Mouse (Mus musculus): ENCODE data around the gene Atn1. TPM values are rescaled to one million over a fixed set of nuclear protein-coding genes. Genes with fewer than 3 reads are reported as not detected.

The Atn1 gene
- 6.9 TPM in 2 replicates for polyA plus RNA-seq (2015; fragmentation: Nextera tagmentation; extraction: Ambion mirVana)

DNA sequence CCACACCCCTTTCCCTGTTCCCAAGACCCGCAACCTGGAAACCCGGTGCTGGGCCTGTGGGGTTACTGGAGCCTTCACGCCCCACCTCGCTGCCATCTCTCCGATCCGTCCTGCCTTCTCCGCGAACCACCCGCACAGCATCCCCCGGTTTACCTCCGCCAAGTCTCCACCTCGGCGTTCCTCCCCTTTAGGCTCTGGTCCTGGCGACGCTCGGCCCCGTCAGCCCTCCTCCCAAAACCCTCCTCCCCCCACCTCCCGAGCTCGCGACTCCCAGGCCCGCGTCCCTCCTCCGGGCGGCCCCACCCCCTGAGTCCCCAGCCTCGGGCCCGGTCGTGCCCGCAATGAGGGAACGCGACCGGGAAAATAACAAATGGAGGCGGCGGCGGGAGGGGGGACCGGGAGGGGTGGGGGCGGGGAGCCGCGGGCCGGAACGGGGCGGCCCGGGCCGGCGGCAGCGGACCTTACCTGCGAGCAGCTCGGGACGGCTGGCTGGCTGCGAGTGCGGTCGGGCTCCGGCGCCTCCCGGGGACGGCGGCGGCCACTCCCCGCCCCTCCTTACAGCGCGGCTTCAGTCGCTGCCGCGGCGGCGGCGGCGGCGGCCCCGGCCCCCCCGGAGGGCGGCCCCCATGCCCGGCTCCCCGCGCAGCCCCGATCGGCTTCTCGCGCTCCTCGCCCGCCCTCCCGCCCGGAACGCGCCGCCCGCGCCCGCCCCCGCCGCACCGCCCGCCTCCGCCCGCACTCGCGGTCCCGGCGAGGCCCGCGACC, at the start of gene Atn1, which contains the start of gene Gm45234:
Gene Atn1 (minus strand): TSS at position 694 of the 765 bp plus-strand sequence.
Gene Gm45234 (minus strand): TSS at position 191 of the 765 bp plus-strand sequence.

DNA sequence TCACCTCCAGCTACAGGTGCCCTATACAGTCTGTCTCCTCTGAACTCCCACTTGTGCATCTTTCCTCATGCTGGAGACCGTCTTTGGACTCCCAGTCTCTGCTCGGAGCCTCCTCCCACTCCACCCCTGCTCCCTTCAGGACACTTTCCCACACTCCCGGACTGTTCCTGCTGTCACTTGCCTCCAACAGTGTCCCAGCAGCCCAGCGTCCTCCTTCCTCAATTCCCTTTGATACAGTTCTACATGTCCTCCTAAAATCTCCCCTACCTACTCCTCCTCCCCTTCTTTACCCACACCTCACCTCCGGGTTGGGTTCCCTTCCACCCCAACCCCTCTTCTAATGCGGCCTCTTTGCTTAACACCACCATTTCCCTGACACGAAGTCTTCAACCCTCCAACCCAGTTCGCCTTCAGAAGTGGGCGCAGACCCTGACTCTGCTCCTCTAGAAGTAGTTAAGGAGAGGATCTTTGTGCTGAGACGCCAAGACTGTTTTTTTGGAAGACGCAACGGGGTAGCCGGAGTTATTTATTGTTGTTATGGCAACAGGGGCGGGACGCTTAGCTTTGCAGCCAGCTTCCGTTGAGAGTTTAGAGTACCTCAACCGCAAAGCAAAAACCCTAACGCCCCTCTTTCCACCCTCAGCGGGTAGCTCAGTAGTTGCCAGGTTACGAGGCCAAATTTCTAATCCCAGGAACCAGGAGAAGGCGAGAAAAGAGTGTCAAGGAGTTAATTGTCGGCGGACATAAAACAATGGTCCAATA, 23.1 kb upstream of the Atn1 start, which contains the start of gene Lrrc23:
Gene Lrrc23 (minus strand): TSS at position 506 of the 762 bp plus-strand sequence.

DNA sequence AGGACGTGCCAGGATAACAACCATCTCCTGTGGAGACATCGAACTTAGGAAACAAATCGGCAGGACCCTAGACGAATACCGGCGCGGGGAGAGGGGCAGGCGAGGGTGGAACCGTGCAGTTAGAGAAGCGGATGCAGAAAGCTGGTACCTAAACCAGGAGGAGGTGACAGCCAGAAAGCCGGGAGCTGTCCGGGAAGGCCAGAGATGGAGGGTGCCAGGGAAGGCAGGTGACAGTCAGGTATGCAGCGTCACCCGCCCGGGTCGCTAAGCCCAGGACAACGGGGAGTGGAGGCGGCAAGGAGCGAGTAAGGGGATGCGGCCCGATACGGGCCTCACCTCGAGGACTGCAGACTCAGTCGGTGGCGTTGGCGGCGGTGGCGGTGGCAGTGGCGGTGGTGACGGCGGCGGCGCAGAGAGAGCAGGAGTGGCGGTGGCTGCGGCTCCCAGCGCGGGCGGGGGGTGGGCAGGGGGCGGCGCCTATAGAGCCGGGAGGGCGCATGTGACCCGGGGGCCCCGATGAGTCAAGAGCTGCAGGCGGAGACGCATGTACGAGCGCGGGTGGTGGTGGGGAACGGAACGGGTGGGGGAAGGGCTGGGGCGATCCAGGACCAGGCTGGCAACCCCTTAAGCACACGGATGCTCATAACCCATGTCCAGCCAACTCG, 12.9 kb upstream of the Atn1 start, which contains the start of gene Eno2:
Gene Eno2 (minus strand): TSS at position 573 of the 665 bp plus-strand sequence.

DNA sequence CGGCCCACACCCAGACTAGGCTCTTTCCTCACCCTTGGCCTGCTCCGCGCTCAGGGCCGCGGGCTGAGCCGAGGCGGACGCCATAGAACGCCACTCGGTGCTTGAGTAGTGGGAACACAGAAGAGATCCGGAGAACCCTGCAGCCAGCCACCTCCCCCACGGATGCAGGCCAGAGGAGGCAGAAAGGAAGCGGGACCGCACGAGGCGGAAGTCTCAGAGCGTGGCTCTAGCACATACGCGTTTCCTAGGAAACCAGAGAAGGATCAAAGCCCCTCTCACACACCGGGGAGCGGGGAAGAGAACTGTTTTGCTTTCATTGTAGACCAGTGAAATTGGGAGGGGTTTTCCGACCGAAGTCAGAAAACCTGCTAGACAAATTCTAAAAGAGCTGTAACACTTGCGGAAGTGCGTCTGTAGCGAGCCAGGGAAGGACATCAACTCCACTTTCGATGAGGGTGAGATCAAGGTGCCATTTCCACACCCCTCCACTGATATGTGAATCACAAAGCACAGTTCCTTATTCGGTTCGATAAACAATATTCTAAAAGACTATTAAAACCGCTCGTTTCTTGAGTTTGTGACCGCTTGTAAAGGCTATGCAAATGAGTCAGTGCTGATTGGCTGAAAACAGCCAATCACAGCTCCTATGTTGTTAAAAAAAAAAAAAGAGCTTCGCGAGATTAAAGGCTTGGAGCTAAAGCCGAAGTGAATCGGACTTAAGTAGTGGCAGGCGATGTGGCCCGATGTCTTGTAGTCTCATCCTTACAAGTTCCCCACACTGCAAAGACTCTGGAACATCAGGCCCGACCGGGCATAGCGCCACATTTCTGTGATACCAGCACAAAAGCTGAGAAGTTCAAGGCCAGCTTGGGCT, 15.2 kb downstream of the Atn1 start, which contains the start of gene Grcc10:
Gene Grcc10 (minus strand): TSS at position 487 of the 874 bp plus-strand sequence.

DNA sequence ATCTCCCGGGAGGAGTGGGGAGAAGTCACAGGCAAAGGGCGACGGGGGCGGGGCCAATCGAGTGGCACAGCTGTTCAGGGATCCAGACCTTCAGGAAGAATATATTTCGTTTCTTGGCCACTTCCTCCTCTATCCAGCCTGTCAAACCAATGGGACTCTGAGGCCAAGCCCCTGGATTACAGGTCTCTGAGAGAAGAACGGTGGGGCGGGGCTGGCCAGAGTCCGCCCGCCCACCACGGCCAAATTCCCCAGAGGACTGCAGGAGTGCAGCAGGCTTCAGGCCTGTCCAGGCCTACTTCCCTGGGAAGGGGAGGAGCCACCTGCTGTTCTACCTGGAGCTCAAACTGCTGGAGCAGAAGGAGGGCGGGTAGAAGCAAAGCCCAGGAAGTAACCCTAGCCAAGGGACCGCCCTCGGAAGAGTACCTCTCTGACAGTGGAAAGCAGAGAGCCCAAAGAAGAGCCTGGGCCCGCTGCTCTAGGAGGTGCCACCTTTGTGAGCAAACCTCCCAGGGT, 17.8 kb downstream of the Atn1 start, which contains the start of gene Ptpn6:
Gene Ptpn6 (minus strand): TSS at position 204 of the 513 bp plus-strand sequence.

DNA sequence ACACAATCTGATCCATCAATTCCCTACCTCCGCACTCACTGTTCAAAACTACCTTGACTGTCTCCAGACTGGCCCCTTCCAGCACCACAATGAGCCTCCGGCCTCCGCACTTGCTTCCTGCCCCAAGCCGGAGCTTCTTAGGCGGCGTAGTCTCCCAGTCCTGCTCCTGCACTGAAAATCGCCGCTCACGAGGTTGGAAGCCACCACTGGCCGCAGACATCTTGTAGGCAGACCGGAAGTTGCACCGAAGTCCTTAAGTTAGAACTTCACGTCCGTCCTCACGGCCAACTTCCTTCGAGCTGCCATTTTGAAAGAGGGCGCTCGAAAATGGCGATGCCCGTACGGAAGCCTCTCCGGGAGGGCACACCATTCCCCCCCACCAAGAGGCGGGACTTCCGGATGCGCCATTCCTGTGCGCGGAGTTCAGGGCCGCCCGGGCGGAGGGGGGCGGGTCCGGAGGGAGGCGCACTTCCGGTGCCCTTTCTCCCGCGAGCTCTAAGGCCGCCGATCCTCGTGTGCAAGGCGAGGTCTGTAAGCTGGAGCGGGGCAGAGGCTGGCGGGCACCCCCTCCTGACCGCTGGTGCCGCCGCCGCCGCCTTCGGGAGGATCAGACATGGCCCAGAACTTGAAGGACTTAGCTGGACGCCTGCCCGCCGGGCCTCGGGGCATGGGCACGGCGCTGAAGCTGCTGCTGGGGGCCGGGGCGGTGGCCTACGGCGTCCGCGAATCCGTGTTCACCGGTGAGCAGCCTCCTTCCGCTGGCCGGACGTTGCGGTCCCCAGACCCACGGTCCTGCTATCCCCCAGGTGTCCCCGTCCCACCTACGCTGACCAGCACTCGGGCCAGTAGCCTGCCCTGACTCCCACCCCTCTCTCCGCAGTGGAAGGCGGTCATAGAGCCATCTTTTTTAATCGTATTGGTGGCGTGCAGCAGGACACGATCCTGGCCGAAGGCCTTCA, 44.2 kb downstream of the Atn1 start, which contains the start of the genes Emg1 and Phb2:
Gene Emg1 (minus strand): TSS at position 355 of the 959 bp plus-strand sequence.
Gene Phb2 (plus strand): TSS at position 513 of the 959 bp plus-strand sequence.

MicroRNA genes within 50 kb of the gene (microRNA counts, 519-probe panel; counts per million panel counts)
- 296 counts per million, percentile 58 among the panel's probes with 10 or more counts for microRNA mmu-miR-141
- microRNA mmu-miR-200c, result 296 counts per million, percentile 58 among the panel's probes with 10 or more counts

Small RNA genes lying within 50 kb of the gene (microRNA-seq; reads per million reads assigned to microRNA genes)
- gene Mir141 (1.9 to 3.3 reads per million in 2 experiments), gene Mir200c (13.3 to 13.8 reads per million in 2 experiments)

Other genes starting within 250 kb of the Atn1 start
- 11.6 and 13.0 TPM in 2 replicates for gene C1ra, start 244.1 kb downstream of the Atn1 start, polyA plus RNA-seq (2015; fragmentation: Nextera tagmentation; extraction: Ambion mirVana)
- 23.2 and 25.6 TPM in 2 replicates for gene C1s1, start 214.2 kb downstream of the Atn1 start, polyA plus RNA-seq (2015; fragmentation: Nextera tagmentation; extraction: Ambion mirVana)
- gene C1rb, start 186.2 kb downstream of the Atn1 start, polyA plus RNA-seq (2015; fragmentation: Nextera tagmentation; extraction: Ambion mirVana), result not detected in 2 replicates
- 0.12 TPM in 1 of 2 replicates, not detected in the other for gene C1s2, start 120.4 kb downstream of the Atn1 start, polyA plus RNA-seq (2015; fragmentation: Nextera tagmentation; extraction: Ambion mirVana)
- 70.4 and 70.6 TPM in 2 replicates for gene Lpcat3, start 93.5 kb downstream of the Atn1 start, polyA plus RNA-seq (2015; fragmentation: Nextera tagmentation; extraction: Ambion mirVana)
- gene Emg1, start 44.3 kb downstream of the Atn1 start, polyA plus RNA-seq (2015; fragmentation: Nextera tagmentation; extraction: Ambion mirVana), result 114 and 121 TPM in 2 replicates
- gene Phb2, start 44.2 kb downstream of the Atn1 start, polyA plus RNA-seq (2015; fragmentation: Nextera tagmentation; extraction: Ambion mirVana), result 334 and 346 TPM in 2 replicates
- 6.7 and 11.0 TPM in 2 replicates for gene Ptpn6, start 17.8 kb downstream of the Atn1 start, polyA plus RNA-seq (2015; fragmentation: Nextera tagmentation; extraction: Ambion mirVana)
- 290 and 323 TPM in 2 replicates for gene Grcc10, start 15.2 kb downstream of the Atn1 start, polyA plus RNA-seq (2015; fragmentation: Nextera tagmentation; extraction: Ambion mirVana)
- not detected in 2 replicates for gene Gm45234, start 503 bp downstream of the Atn1 start, polyA plus RNA-seq (2015; fragmentation: Nextera tagmentation; extraction: Ambion mirVana)
- gene Eno2, start 13.1 kb upstream of the Atn1 start, polyA plus RNA-seq (2015; fragmentation: Nextera tagmentation; extraction: Ambion mirVana), result 2.5 and 3.6 TPM in 2 replicates
- gene Lrrc23, start 23.2 kb upstream of the Atn1 start, polyA plus RNA-seq (2015; fragmentation: Nextera tagmentation; extraction: Ambion mirVana), result 0.21 TPM in 1 of 2 replicates, not detected in the other
- 18.9 and 21.0 TPM in 2 replicates for gene Spsb2, start 52.1 kb upstream of the Atn1 start, polyA plus RNA-seq (2015; fragmentation: Nextera tagmentation; extraction: Ambion mirVana)
- gene Tpi1, start 57.8 kb upstream of the Atn1 start, polyA plus RNA-seq (2015; fragmentation: Nextera tagmentation; extraction: Ambion mirVana), result 2,607 and 2,784 TPM in 2 replicates
- gene Usp5, start 73.0 kb upstream of the Atn1 start, polyA plus RNA-seq (2015; fragmentation: Nextera tagmentation; extraction: Ambion mirVana), result 54.6 and 59.3 TPM in 2 replicates
- 38.3 and 39.3 TPM in 2 replicates for gene Cdca3, start 73.0 kb upstream of the Atn1 start, polyA plus RNA-seq (2015; fragmentation: Nextera tagmentation; extraction: Ambion mirVana)
- 5.0 and 6.0 TPM in 2 replicates for gene Gnb3, start 83.8 kb upstream of the Atn1 start, polyA plus RNA-seq (2015; fragmentation: Nextera tagmentation; extraction: Ambion mirVana)
- gene P3h3, start 101.2 kb upstream of the Atn1 start, polyA plus RNA-seq (2015; fragmentation: Nextera tagmentation; extraction: Ambion mirVana), result 13.6 and 16.0 TPM in 2 replicates
- 0.35 and 0.68 TPM in 2 replicates for gene Gpr162, start 107.5 kb upstream of the Atn1 start, polyA plus RNA-seq (2015; fragmentation: Nextera tagmentation; extraction: Ambion mirVana)
- gene Cd4, start 131.7 kb upstream of the Atn1 start, polyA plus RNA-seq (2015; fragmentation: Nextera tagmentation; extraction: Ambion mirVana), result 0.40 and 0.52 TPM in 2 replicates
- 0.87 and 1.0 TPM in 2 replicates for gene Lag3, start 155.2 kb upstream of the Atn1 start, polyA plus RNA-seq (2015; fragmentation: Nextera tagmentation; extraction: Ambion mirVana)
- gene Ptms, start 163.6 kb upstream of the Atn1 start, polyA plus RNA-seq (2015; fragmentation: Nextera tagmentation; extraction: Ambion mirVana), result 182 and 227 TPM in 2 replicates
- gene Mlf2, start 174.9 kb upstream of the Atn1 start, polyA plus RNA-seq (2015; fragmentation: Nextera tagmentation; extraction: Ambion mirVana), result 275 and 312 TPM in 2 replicates
- 106 and 117 TPM in 2 replicates for gene Cops7a, start 209.0 kb upstream of the Atn1 start, polyA plus RNA-seq (2015; fragmentation: Nextera tagmentation; extraction: Ambion mirVana)
- 0.21 and 0.58 TPM in 2 replicates for gene Pianp, start 240.2 kb upstream of the Atn1 start, polyA plus RNA-seq (2015; fragmentation: Nextera tagmentation; extraction: Ambion mirVana)